Mouse (Mus musculus): ENCODE data around the gene 1700022I11Rik. TPM values are rescaled to one million over a fixed set of nuclear protein-coding genes. Genes with fewer than 3 reads are reported as not detected.
"Not testable (repeated sequence)": the region's sequence is repeated elsewhere in the genome, so short reads cannot be mapped to it uniquely, and the experiment has no call there.

The 1700022I11Rik gene
- polyA plus RNA-seq, 1 experiment from 2014 or later: 0.41 TPM

DNA sequence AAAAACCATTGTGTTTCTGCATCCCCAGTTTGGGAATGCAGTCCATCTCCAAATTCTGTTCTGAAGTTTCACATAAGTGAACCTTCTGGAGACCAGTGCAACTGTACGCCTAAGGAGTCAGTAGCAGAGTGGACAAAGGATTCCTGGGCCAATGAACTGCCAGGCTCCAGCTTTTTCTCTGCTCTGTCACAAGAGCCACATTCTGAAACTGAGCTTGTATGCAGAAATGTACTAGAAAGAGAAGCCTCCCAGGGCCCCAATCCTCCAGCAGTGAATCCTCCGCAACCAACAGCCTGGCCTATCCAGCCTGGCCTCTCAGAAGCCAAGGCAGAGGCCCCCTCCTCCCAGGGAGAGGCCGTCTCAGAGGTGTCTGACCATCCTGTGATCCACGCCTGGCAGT, 3.5 kb downstream of the 1700022I11Rik start:
- 79% methylated on average over 4 of the region's 4 CpGs for WGBS
- H3K4me2 ChIP-seq: no peak overlapping the region
- no peak overlapping the region for H3K4me3 ChIP-seq (ENCODE audit: low read depth, low read length)
- H3K27ac ChIP-seq (ENCODE audit: low read depth, low read length): no peak overlapping the region
- no peak for DNase-seq (ENCODE audit: low spot score)
- no peaks in the 10 kb centered on the region for H3K27me3 ChIP-seq (replicated peaks; ENCODE audit: control insufficient read depth, insufficient read depth, low read length)
- no peaks in the 10 kb centered on the region for H3K4me1 ChIP-seq (replicated peaks; ENCODE audit: control insufficient read depth, insufficient read depth, low read length)
- no peak overlapping the region for H3K9ac ChIP-seq (ENCODE audit: low read depth, low read length)
- no peak for ATAC-seq (replicated peaks; ENCODE audit: low FRiP score)
- H3K36me3 ChIP-seq (ENCODE audit: control insufficient read depth, insufficient read depth, low read length): no peaks in the 10 kb centered on the region; the same call in 1 of the 2 replicates
- no peaks in the 10 kb centered on the region for H3K9me3 ChIP-seq (ENCODE audit: control insufficient read depth, low read length)

- peaks cover 3% of the 10 kb centered on the region; the same call in 1 of the 2 replicates for H3K36me3 ChIP-seq (ENCODE audit: control insufficient read depth, insufficient read depth, low read length)
- H3K4me1 ChIP-seq (replicated peaks; ENCODE audit: control insufficient read depth, insufficient read depth, low read length): no peaks in the 10 kb centered on the region
- H3K9me3 ChIP-seq (ENCODE audit: control insufficient read depth, low read length): no peaks in the 10 kb centered on the region
- 74% methylated on average over 5 of the region's 5 CpGs for whole genome bisulfite sequencing
- ATAC-seq (replicated peaks; ENCODE audit: low FRiP score): no peak
- H3K27ac ChIP-seq (ENCODE audit: low read depth, low read length): no peak overlapping the region; the same call in 1 of the 2 replicates
- no peaks in the 10 kb centered on the region for H3K27me3 ChIP-seq (replicated peaks; ENCODE audit: control insufficient read depth, insufficient read depth, low read length)
- H3K4me3 ChIP-seq (ENCODE audit: low read depth, low read length): no peak overlapping the region
- H3K9ac ChIP-seq (ENCODE audit: low read depth, low read length): no peak overlapping the region
- no peak for DNase-seq (ENCODE audit: low spot score)
- no peak overlapping the region for H3K4me2 ChIP-seq
Observed at GRCm38 (mm10) chr4:42973868-42974267, 4.5 kb downstream of the 1700022I11Rik start.

- ATAC-seq (replicated peaks; ENCODE audit: low FRiP score) (no peak), DNase-seq (ENCODE audit: low spot score) (no peak)
- Histone ChIP-seq H3K27me3 (replicated peaks; ENCODE audit: control insufficient read depth, insufficient read depth, low read length) (no peaks in the 10 kb centered on the region), H3K9ac (ENCODE audit: low read depth, low read length) (no peak overlapping the region), H3K9me3 (ENCODE audit: control insufficient read depth, low read length) (no peaks in the 10 kb centered on the region), H3K4me1 (replicated peaks; ENCODE audit: control insufficient read depth, insufficient read depth, low read length) (no peaks in the 10 kb centered on the region), H3K4me2 (no peak overlapping the region), H3K4me3 (ENCODE audit: low read depth, low read length) (no peak overlapping the region), H3K36me3 (ENCODE audit: control insufficient read depth, insufficient read depth, low read length) (peaks cover 21% of the 10 kb centered on the region; the same call in 1 of the 2 replicates), H3K27ac (ENCODE audit: low read depth, low read length) (no peak overlapping the region)
- WGBS: 85% methylated on average over 4 of the region's 4 CpGs
Observed at GRCm38 (mm10) chr4:42978062-42978461, 8.7 kb downstream of the 1700022I11Rik start.

- 90% methylated on average over 7 of the region's 8 CpGs for WGBS
- H3K27ac ChIP-seq (ENCODE audit: low read depth, low read length); H3K9ac ChIP-seq (ENCODE audit: low read depth, low read length); H3K27me3 ChIP-seq (replicated peaks; ENCODE audit: control insufficient read depth, insufficient read depth, low read length); DNase-seq (ENCODE audit: low spot score); ATAC-seq (replicated peaks; ENCODE audit: low FRiP score); H3K9me3 ChIP-seq (ENCODE audit: control insufficient read depth, low read length); H3K4me1 ChIP-seq (replicated peaks; ENCODE audit: control insufficient read depth, insufficient read depth, low read length); H3K4me2 ChIP-seq; H3K4me3 ChIP-seq (ENCODE audit: low read depth, low read length): not testable (repeated sequence)
- peaks cover 35% of the 10 kb centered on the region for H3K36me3 ChIP-seq (ENCODE audit: control insufficient read depth, insufficient read depth, low read length)
Observed at GRCm38 (mm10) chr4:42980467-42980866, 11.1 kb downstream of the 1700022I11Rik start.

- Histone ChIP-seq H3K27me3 (replicated peaks; ENCODE audit: control insufficient read depth, insufficient read depth, low read length) (no peaks in the 10 kb centered on the region), H3K4me2 (no peak overlapping the region), H3K9me3 (ENCODE audit: control insufficient read depth, low read length) (no peaks in the 10 kb centered on the region), H3K4me1 (replicated peaks; ENCODE audit: control insufficient read depth, insufficient read depth, low read length) (no peaks in the 10 kb centered on the region), H3K27ac (ENCODE audit: low read depth, low read length) (no peak overlapping the region), H3K36me3 (ENCODE audit: control insufficient read depth, insufficient read depth, low read length) (peaks cover 73% of the 10 kb centered on the region), H3K9ac (ENCODE audit: low read depth, low read length) (no peak overlapping the region), H3K4me3 (ENCODE audit: low read depth, low read length) (no peak overlapping the region)
- WGBS: 78% methylated on average over 1 of the region's 1 CpGs
- ATAC-seq (replicated peaks; ENCODE audit: low FRiP score): no peak
- no peak for DNase-seq (ENCODE audit: low spot score)
Observed at GRCm38 (mm10) chr4:42988296-42988695, 18.9 kb downstream of the 1700022I11Rik start.

DNA sequence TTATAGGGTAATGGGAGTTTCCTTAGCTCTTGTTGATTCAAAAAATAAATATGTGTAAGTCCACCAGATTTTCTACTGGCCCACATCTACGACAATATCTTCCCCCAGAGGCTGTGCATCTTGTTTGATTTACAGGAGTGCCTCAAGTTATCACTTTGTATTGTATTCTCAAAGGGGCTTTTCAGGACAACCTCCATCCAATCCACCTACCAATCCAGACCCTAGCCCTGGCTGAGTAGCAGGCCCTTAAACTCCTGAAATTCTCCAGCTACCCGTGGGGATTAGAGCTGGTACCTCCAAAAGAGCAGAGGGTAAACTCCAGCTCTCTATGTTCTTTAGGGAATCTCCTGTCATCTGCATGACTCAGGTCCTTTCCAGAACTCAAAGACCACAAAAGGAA, 28.6 kb downstream of the 1700022I11Rik start:
- ATAC-seq (replicated peaks; ENCODE audit: low FRiP score) (no peak), DNase-seq (ENCODE audit: low spot score) (no peak)
- Histone ChIP-seq H3K4me3 (ENCODE audit: low read depth, low read length) (peak overlapping the region; percentile 97; the same call in 1 of the 2 replicates), H3K4me2 (peak overlapping the region; percentile 96), H3K9ac (ENCODE audit: low read depth, low read length) (no peak overlapping the region), H3K27ac (ENCODE audit: low read depth, low read length) (no peak overlapping the region), H3K4me1 (replicated peaks; ENCODE audit: control insufficient read depth, insufficient read depth, low read length) (peaks cover 12% of the 10 kb centered on the region), H3K9me3 (ENCODE audit: control insufficient read depth, low read length) (no peaks in the 10 kb centered on the region), H3K36me3 (ENCODE audit: control insufficient read depth, insufficient read depth, low read length) (peaks cover 16% of the 10 kb centered on the region), H3K27me3 (replicated peaks; ENCODE audit: control insufficient read depth, insufficient read depth, low read length) (no peaks in the 10 kb centered on the region)
- 72% methylated on average over 2 of the region's 2 CpGs for WGBS

GRCm38 (mm10) chr4:42999451-43000140, 30.2 kb downstream of the 1700022I11Rik start:
- under 1% methylated on average over 44 of the region's 51 CpGs for WGBS
- DNase-seq (ENCODE audit: low spot score) (peak; percentile 89), ATAC-seq (replicated peaks; ENCODE audit: low FRiP score) (peak; percentile 70)
- Histone ChIP-seq H3K4me3 (ENCODE audit: low read depth, low read length) (peak overlapping the region; percentile 97), H3K36me3 (ENCODE audit: control insufficient read depth, insufficient read depth, low read length) (peaks cover 8% of the 10 kb centered on the region), H3K4me2 (peak overlapping the region; percentile 96), H3K9me3 (ENCODE audit: control insufficient read depth, low read length) (no peaks in the 10 kb centered on the region), H3K4me1 (replicated peaks; ENCODE audit: control insufficient read depth, insufficient read depth, low read length) (peaks cover 12% of the 10 kb centered on the region), H3K27me3 (replicated peaks; ENCODE audit: control insufficient read depth, insufficient read depth, low read length) (no peaks in the 10 kb centered on the region), H3K27ac (ENCODE audit: low read depth, low read length) (peak overlapping the region; percentile 96), H3K9ac (ENCODE audit: low read depth, low read length) (peak overlapping the region; percentile 97)

- not testable (repeated sequence) for H3K36me3 ChIP-seq (ENCODE audit: control insufficient read depth, insufficient read depth, low read length); H3K27me3 ChIP-seq (replicated peaks; ENCODE audit: control insufficient read depth, insufficient read depth, low read length); H3K9me3 ChIP-seq (ENCODE audit: control insufficient read depth, low read length)
- peak; percentile 98 for DNase-seq (ENCODE audit: low spot score)
- ATAC-seq (replicated peaks; ENCODE audit: low FRiP score): peak; percentile 95
- peaks cover 12% of the 10 kb centered on the region for H3K4me1 ChIP-seq (replicated peaks; ENCODE audit: control insufficient read depth, insufficient read depth, low read length)
- peak within 1 kb of the TSS; percentile 97 for H3K9ac ChIP-seq (ENCODE audit: low read depth, low read length)
- H3K4me3 ChIP-seq (ENCODE audit: low read depth, low read length): peak within 1 kb of the TSS; percentile 97
- 2% methylated on average over 48 of the region's 56 CpGs for WGBS
- peak within 1 kb of the TSS; percentile 96 for H3K27ac ChIP-seq (ENCODE audit: low read depth, low read length)
- peak within 1 kb of the TSS; percentile 96 for H3K4me2 ChIP-seq
Observed at GRCm38 (mm10) chr4:43000141-43000986, 31.0 kb downstream of the 1700022I11Rik start, which contains the start of gene Vcp. TSS of gene Vcp (minus strand) at chr4:43000507.
